Mouse (Mus musculus) right cerebral cortex, adult 2 months (tissue): ENCODE measurements around the gene Rab30.
"Not testable (repeated sequence)": the region's sequence is repeated elsewhere in the genome, so short reads cannot be mapped to it uniquely, and the experiment has no call there.

Source experiments
- DNase-seq, 2 experiments: peaks; one replicate each; pipeline ENCODE4 v3.0.0; 2021 to 2022; ENCODE audit warnings: low spot score in 2 of 2

The Rab30 gene

GRCm38 (mm10) chr7:92750395-92750794, 9.0 kb downstream of the Rab30 start:
- DNase-seq, result no peak

GRCm38 (mm10) chr7:92758067-92758466, 16.7 kb downstream of the Rab30 start:
- no peak for DNase-seq

GRCm38 (mm10) chr7:92760651-92761050, 19.2 kb downstream of the Rab30 start:
- no peak for DNase-seq

GRCm38 (mm10) chr7:92761161-92761560, 19.8 kb downstream of the Rab30 start:
- no peak for DNase-seq

- no peak for DNase-seq
Observed at GRCm38 (mm10) chr7:92765426-92765825, 24.0 kb downstream of the Rab30 start.

- DNase-seq, result peak; percentile 47 to 61
Observed at GRCm38 (mm10) chr7:92766096-92767090, 25.0 kb downstream of the Rab30 start.

GRCm38 (mm10) chr7:92768116-92768515, 26.7 kb downstream of the Rab30 start:
- not testable (repeated sequence) for DNase-seq

- peak; percentile 52 to 56 for DNase-seq
Observed at GRCm38 (mm10) chr7:92768859-92769258, 27.5 kb downstream of the Rab30 start.

- DNase-seq, result no peak
Observed at GRCm38 (mm10) chr7:92773006-92773405, 31.6 kb downstream of the Rab30 start.

- no peak for DNase-seq
Observed at GRCm38 (mm10) chr7:92773596-92773995, 32.2 kb downstream of the Rab30 start.

GRCm38 (mm10) chr7:92774741-92775140, 33.3 kb downstream of the Rab30 start:
- DNase-seq, result no peak

GRCm38 (mm10) chr7:92775703-92776102, 34.3 kb downstream of the Rab30 start:
- DNase-seq, result no peak

- no peak for DNase-seq
Observed at GRCm38 (mm10) chr7:92776647-92777046, 35.2 kb downstream of the Rab30 start.

GRCm38 (mm10) chr7:92777108-92777973, 35.9 kb downstream of the Rab30 start:
- peak; percentile 54 to 69 for DNase-seq

- DNase-seq, result no peak
Observed at GRCm38 (mm10) chr7:92779058-92779457, 37.7 kb downstream of the Rab30 start.

- no peak for DNase-seq
Observed at GRCm38 (mm10) chr7:92781361-92781760, 40.0 kb downstream of the Rab30 start.

GRCm38 (mm10) chr7:92781948-92782347, 40.5 kb downstream of the Rab30 start:
- no peak for DNase-seq

GRCm38 (mm10) chr7:92782511-92782910, 41.1 kb downstream of the Rab30 start:
- DNase-seq, result no peak

GRCm38 (mm10) chr7:92783166-92783806, 41.9 kb downstream of the Rab30 start:
- DNase-seq, result no peak

- no peak for DNase-seq
Observed at GRCm38 (mm10) chr7:92783914-92784313, 42.5 kb downstream of the Rab30 start.

GRCm38 (mm10) chr7:92795749-92796148, 54.3 kb downstream of the Rab30 start:
- no peak for DNase-seq

GRCm38 (mm10) chr7:92796813-92797212, 55.4 kb downstream of the Rab30 start:
- DNase-seq, result no peak
